Mouse (Mus musculus): ENCODE measurements around the gene Ghitm. TPM values are rescaled to one million over a fixed set of nuclear protein-coding genes. Genes with fewer than 3 reads are reported as not detected.
"Not testable (repeated sequence)": the region's sequence is repeated elsewhere in the genome, so short reads cannot be mapped to it uniquely, and the experiment has no call there.

Gene Ghitm
- polyA plus RNA-seq (2015; fragmentation: Nextera tagmentation; extraction: Ambion mirVana) = 199 and 208 TPM in 2 replicates

GRCm38 (mm10) chr14:37135127-37135593, at the start of gene Ghitm:
Gene Ghitm, minus strand, starts transcription at chr14:37135272.
- under 1% methylated on average over 38 of the region's 38 CpGs for WGBS
- peak within 1 kb of the TSS; percentile 81 for H3K27ac ChIP-seq (replicated peaks)
- peak within 1 kb of the TSS; percentile 72 for H3K4me3 ChIP-seq
- peak; percentile 100 for ATAC-seq (ENCODE audit: low FRiP score, low read depth)
- H3K36me3 ChIP-seq = peaks cover 25% of the 10 kb centered on the region
- peaks cover 13% of the 10 kb centered on the region for H3K4me1 ChIP-seq (replicated peaks)
- peak within 1 kb of the TSS; percentile 68 for H3K9ac ChIP-seq
- H3K27me3 ChIP-seq = no peaks in the 10 kb centered on the region
- no peaks in the 10 kb centered on the region for H3K9me3 ChIP-seq
- peak within 1 kb of the TSS; percentile 77 for H3K4me2 ChIP-seq

- Histone ChIP-seq H3K36me3 (no peaks in the 10 kb centered on the region), H3K27ac (replicated peaks) (no peak overlapping the region), H3K4me1 (replicated peaks) (no peaks in the 10 kb centered on the region), H3K4me3 (no peak overlapping the region), H3K4me2 (no peak overlapping the region), H3K27me3 (no peaks in the 10 kb centered on the region), H3K9ac (no peak overlapping the region), H3K9me3 (no peaks in the 10 kb centered on the region)
- no peak for ATAC-seq (ENCODE audit: low FRiP score, low read depth)
- 94% methylated on average over 2 of the region's 2 CpGs for WGBS
Observed at GRCm38 (mm10) chr14:37184871-37185270, 49.8 kb upstream of the Ghitm start.

- Histone ChIP-seq H3K9ac (no peak overlapping the region), H3K27me3 (no peaks in the 10 kb centered on the region), H3K27ac (replicated peaks) (no peak overlapping the region), H3K9me3 (no peaks in the 10 kb centered on the region), H3K4me3 (no peak overlapping the region), H3K4me1 (replicated peaks) (no peaks in the 10 kb centered on the region), H3K36me3 (no peaks in the 10 kb centered on the region), H3K4me2 (no peak overlapping the region)
- WGBS = 86% methylated on average over 3 of the region's 3 CpGs
- no peak for ATAC-seq (ENCODE audit: low FRiP score, low read depth)
Observed at GRCm38 (mm10) chr14:37174484-37174883, 39.4 kb upstream of the Ghitm start.

GRCm38 (mm10) chr14:37165266-37165926, 30.3 kb upstream of the Ghitm start:
- no peaks in the 10 kb centered on the region for H3K36me3 ChIP-seq
- no peak overlapping the region for H3K4me2 ChIP-seq
- H3K27me3 ChIP-seq = no peaks in the 10 kb centered on the region
- no peaks in the 10 kb centered on the region for H3K4me1 ChIP-seq (replicated peaks)
- no peak overlapping the region for H3K9ac ChIP-seq
- H3K4me3 ChIP-seq = no peak overlapping the region
- ATAC-seq (ENCODE audit: low FRiP score, low read depth) = no peak
- 60% methylated on average over 1 of the region's 1 CpGs for WGBS
- H3K9me3 ChIP-seq = no peaks in the 10 kb centered on the region
- no peak overlapping the region for H3K27ac ChIP-seq (replicated peaks)

- WGBS = 77% methylated on average over 4 of the region's 4 CpGs
- no peaks in the 10 kb centered on the region for H3K36me3 ChIP-seq
- no peaks in the 10 kb centered on the region for H3K9me3 ChIP-seq
- no peak overlapping the region for H3K4me2 ChIP-seq
- H3K4me1 ChIP-seq (replicated peaks) = no peaks in the 10 kb centered on the region
- H3K9ac ChIP-seq = no peak overlapping the region
- no peaks in the 10 kb centered on the region for H3K27me3 ChIP-seq
- no peak overlapping the region for H3K4me3 ChIP-seq
- no peak overlapping the region for H3K27ac ChIP-seq (replicated peaks)
- no peak for ATAC-seq (ENCODE audit: low FRiP score, low read depth)
Observed at GRCm38 (mm10) chr14:37164392-37165032, 29.4 kb upstream of the Ghitm start.

- H3K4me1 ChIP-seq (replicated peaks) = no peaks in the 10 kb centered on the region
- no peak overlapping the region for H3K4me2 ChIP-seq
- no peaks in the 10 kb centered on the region for H3K36me3 ChIP-seq
- ATAC-seq (ENCODE audit: low FRiP score, low read depth) = no peak
- H3K27ac ChIP-seq (replicated peaks) = no peak overlapping the region
- H3K4me3 ChIP-seq = no peak overlapping the region
- H3K27me3 ChIP-seq = no peaks in the 10 kb centered on the region
- no peak overlapping the region for H3K9ac ChIP-seq
- H3K9me3 ChIP-seq = no peaks in the 10 kb centered on the region
- WGBS = 85% methylated on average over 4 of the region's 4 CpGs
Observed at GRCm38 (mm10) chr14:37163277-37163956, 28.3 kb upstream of the Ghitm start.

- H3K27me3 ChIP-seq = no peaks in the 10 kb centered on the region
- 96% methylated on average over 1 of the region's 1 CpGs for WGBS
Observed at GRCm38 (mm10) chr14:37154391-37154790, 19.3 kb upstream of the Ghitm start.

GRCm38 (mm10) chr14:37139051-37139710, 4.1 kb upstream of the Ghitm start:
- WGBS = 55% methylated on average over 8 of the region's 8 CpGs
- no peaks in the 10 kb centered on the region for H3K27me3 ChIP-seq
- no peaks in the 10 kb centered on the region for H3K9me3 ChIP-seq
- H3K4me3 ChIP-seq = no peak overlapping the region
- H3K4me2 ChIP-seq = no peak overlapping the region
- no peak overlapping the region for H3K27ac ChIP-seq (replicated peaks)
- peaks cover 4% of the 10 kb centered on the region for H3K4me1 ChIP-seq (replicated peaks)
- H3K36me3 ChIP-seq = no peaks in the 10 kb centered on the region
- ATAC-seq (ENCODE audit: low FRiP score, low read depth) = no peak
- no peak overlapping the region for H3K9ac ChIP-seq

More at GRCm38 (mm10) chr14:37154391-37154790, 19.3 kb upstream of the Ghitm start:
- Histone ChIP-seq H3K4me3 (no peak overlapping the region), H3K36me3 (no peaks in the 10 kb centered on the region), H3K4me2 (no peak overlapping the region), H3K27ac (replicated peaks) (no peak overlapping the region), H3K9me3 (no peaks in the 10 kb centered on the region), H3K9ac (no peak overlapping the region), H3K4me1 (replicated peaks) (no peaks in the 10 kb centered on the region)
- no peak for ATAC-seq (ENCODE audit: low FRiP score, low read depth)

GRCm38 (mm10) chr14:37137596-37137995, 2.5 kb upstream of the Ghitm start:
- H3K4me2 ChIP-seq; H3K27me3 ChIP-seq; H3K36me3 ChIP-seq; H3K27ac ChIP-seq (replicated peaks); H3K4me3 ChIP-seq; ATAC-seq (ENCODE audit: low FRiP score, low read depth); H3K9me3 ChIP-seq; H3K9ac ChIP-seq: not testable (repeated sequence)
- peaks cover 13% of the 10 kb centered on the region for H3K4me1 ChIP-seq (replicated peaks)
- WGBS = 86% methylated on average over 3 of the region's 3 CpGs

- Histone ChIP-seq H3K9me3 (no peaks in the 10 kb centered on the region), H3K9ac (no peak overlapping the region), H3K4me2 (no peak overlapping the region), H3K27ac (replicated peaks) (no peak overlapping the region), H3K4me1 (replicated peaks) (peaks cover 13% of the 10 kb centered on the region), H3K36me3 (peaks cover 17% of the 10 kb centered on the region), H3K27me3 (no peaks in the 10 kb centered on the region), H3K4me3 (no peak overlapping the region)
- no peak for ATAC-seq (ENCODE audit: low FRiP score, low read depth)
- 85% methylated on average over 4 of the region's 4 CpGs for WGBS
Observed at GRCm38 (mm10) chr14:37136110-37136509, 1.0 kb upstream of the Ghitm start.

- no peaks in the 10 kb centered on the region for H3K27me3 ChIP-seq
- 2% methylated on average over 10 of the region's 10 CpGs for WGBS
- peak overlapping the region; percentile 53 for H3K9ac ChIP-seq
- H3K36me3 ChIP-seq = peaks cover 20% of the 10 kb centered on the region
- peak; percentile 30; the same call in 1 of the 2 replicates for ATAC-seq (ENCODE audit: low FRiP score, low read depth)
- H3K27ac ChIP-seq (replicated peaks) = peak overlapping the region; percentile 75
- H3K4me1 ChIP-seq (replicated peaks) = peaks cover 13% of the 10 kb centered on the region
- no peaks in the 10 kb centered on the region for H3K9me3 ChIP-seq
- peak overlapping the region; percentile 72 for H3K4me3 ChIP-seq
- peak overlapping the region; percentile 66 for H3K4me2 ChIP-seq
Observed at GRCm38 (mm10) chr14:37135671-37136070, 599 bp upstream of the Ghitm start.

Measured in hindbrain, embryonic 15.5 days (tissue).